Mouse (Mus musculus): ENCODE results near the gene Manbal. TPM values are rescaled to one million over a fixed set of nuclear protein-coding genes. Genes with fewer than 3 reads are reported as not detected.
A peak's percentile ranks its signal among the peaks of the same experiment; 100 is the strongest.

Manbal gene
- polyA plus RNA-seq, 1 experiment from 2014 or later = 68.4 TPM

DNA sequence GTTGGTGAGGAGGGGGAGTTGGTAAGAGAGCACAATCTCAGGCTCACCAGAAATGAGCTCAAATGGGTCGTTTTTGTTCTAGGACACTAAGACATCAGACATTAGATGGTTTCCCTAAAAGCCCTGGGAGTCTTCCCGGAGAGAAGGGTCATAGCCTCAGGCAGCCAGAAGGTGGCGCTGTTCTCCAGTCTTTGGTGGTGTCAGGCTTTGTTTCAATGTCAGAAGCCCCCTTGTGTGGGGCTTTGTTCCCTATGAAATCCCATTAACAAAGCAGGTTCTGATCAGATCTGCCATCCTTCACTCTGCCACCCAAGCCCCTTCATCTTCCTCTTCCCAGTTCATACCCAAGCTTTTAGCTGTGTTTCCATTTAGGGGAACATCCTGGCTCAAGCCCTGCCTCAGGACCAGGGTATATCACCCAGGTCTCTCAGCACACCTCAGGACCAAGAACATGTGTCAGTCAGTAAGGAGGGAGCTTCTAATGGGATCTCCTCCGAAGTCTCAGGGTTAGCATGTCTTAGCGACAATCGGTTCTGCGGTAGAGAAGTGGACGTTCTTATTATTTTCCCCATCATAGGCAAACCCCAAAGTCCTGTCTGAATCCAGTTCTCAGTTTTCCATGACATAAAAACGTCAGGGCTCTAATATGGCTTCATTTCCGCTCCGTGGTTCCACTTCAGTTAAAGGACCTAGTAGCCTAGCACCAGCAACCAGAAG lies 25.7 kb upstream of the Manbal start:
- no peaks in the 10 kb centered on the region for H3K9me3 ChIP-seq
- H3K27me3 ChIP-seq (replicated peaks) = no peaks in the 10 kb centered on the region
- H3K27ac ChIP-seq = no peak overlapping the region
- H3K36me3 ChIP-seq = no peaks in the 10 kb centered on the region
- no peak for ATAC-seq
- H3K4me2 ChIP-seq (replicated peaks) = no peak overlapping the region
- 46% methylated on average over 11 of the region's 11 CpGs for WGBS
- H3K9ac ChIP-seq = no peak overlapping the region
- peaks cover 9% of the 10 kb centered on the region; the same call in 1 of the 2 replicates for H3K4me1 ChIP-seq (replicated peaks)
- H3K4me3 ChIP-seq (replicated peaks) = no peak overlapping the region

DNA sequence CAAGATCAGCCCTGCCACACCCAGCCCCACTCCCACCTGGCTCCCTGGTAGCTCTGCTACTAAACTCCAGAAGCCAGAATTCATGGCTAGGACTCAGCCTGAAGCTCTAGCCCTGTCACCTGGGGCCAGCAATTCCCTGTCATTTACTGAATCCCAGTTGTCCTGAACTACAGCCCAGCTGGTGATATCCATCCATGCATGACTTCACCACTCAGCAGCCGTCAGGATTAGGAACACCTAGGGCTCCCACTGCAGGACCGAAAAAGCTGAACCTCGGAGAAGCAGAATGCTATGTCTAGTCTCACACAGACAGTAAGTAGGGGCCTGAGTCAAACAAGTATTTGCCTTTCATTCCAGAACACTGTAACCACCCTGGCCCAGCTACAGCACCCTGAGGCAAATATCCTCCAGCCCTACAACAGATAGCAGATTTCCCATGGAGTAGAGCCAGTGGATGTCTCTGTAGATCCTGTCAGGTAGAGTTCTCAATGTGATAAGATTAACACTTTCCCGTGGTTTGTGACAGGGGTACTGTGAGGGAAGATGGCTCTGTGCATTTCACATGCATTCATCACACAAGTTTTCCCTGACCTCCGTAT lies 25.0 kb upstream of the Manbal start:
- H3K27me3 ChIP-seq (replicated peaks) = no peaks in the 10 kb centered on the region
- peaks cover 9% of the 10 kb centered on the region; the same call in 1 of the 2 replicates for H3K4me1 ChIP-seq (replicated peaks)
- H3K9ac ChIP-seq = no peak overlapping the region
- H3K4me3 ChIP-seq (replicated peaks) = no peak overlapping the region
- no peak for ATAC-seq
- no peak overlapping the region for H3K27ac ChIP-seq
- no peaks in the 10 kb centered on the region for H3K36me3 ChIP-seq
- no peak overlapping the region for H3K4me2 ChIP-seq (replicated peaks)
- 58% methylated on average over 5 of the region's 5 CpGs for WGBS
- no peaks in the 10 kb centered on the region for H3K9me3 ChIP-seq

DNA sequence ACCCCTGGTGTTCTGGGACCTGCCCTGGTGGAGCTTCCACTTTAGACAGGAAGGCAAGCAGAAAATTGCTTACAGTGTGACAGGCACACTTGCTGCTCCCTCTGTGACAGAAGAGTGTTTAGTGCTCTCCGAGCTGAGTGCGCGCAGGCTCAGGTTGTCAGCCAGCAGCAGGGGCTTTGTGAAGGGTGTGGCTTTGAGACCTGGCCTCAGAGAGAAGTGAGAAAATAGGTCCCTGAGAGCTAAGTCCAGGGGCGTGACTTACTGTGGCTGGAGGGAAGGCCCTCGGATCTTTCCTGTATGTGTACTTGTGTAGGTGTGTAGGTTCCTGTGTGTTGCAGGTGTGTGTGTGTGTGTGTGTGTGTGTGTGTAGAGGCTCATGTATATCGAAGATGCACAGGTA lies 24.1 kb upstream of the Manbal start:
- no peaks in the 10 kb centered on the region for H3K36me3 ChIP-seq
- H3K27ac ChIP-seq = no peak overlapping the region
- H3K4me2 ChIP-seq (replicated peaks) = no peak overlapping the region
- H3K9ac ChIP-seq = no peak overlapping the region
- H3K9me3 ChIP-seq = no peaks in the 10 kb centered on the region
- peaks cover 16% of the 10 kb centered on the region; the same call in 1 of the 2 replicates for H3K4me1 ChIP-seq (replicated peaks)
- no peaks in the 10 kb centered on the region for H3K27me3 ChIP-seq (replicated peaks)
- 57% methylated on average over 6 of the region's 6 CpGs for WGBS
- H3K4me3 ChIP-seq (replicated peaks) = no peak overlapping the region
- ATAC-seq = peak; percentile 77

DNA sequence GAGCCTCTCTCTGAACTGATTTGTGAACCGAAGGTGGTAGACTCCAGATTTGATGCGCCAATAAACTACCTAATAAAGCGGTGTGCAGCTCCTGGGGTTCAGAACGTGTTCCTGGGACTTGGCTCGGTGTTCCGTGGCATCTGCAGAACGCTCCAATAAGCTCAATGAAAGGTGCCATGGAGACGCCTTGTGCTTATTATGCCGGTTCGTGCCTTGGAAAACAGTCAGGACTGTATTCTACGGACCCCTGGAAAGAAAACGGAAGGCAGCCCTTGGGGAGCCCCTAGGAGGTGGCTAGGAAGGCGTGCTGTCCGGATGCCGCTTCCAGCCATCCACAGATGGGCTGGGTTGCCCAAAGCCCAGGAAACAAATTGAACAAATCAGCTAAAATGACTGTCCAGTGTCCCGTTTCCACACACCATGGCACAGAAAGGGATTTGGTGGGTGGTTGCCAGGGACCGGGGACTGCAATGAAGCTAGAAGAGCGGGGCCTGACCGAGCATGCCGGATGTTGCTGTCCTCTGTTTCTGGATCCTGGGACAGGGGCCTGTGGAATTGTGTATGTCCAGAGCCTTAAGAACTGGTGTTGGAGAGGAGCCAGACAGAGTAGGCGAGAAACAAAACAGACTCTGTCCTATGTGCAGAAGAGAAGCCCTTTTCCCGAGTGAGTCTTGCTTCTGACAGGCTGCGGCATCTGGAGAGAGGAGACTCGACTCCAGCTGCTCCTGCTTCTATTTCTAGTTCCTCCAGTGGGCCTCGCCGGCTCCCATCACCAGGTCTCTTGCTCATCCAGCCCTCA lies 19.8 kb upstream of the Manbal start, which contains the start of gene Ghrh:
Gene Ghrh, minus strand, starts transcription at position 146 of the 799 bp plus-strand sequence.
- H3K4me3 ChIP-seq (replicated peaks) = no peak within 1 kb of the TSS
- H3K27ac ChIP-seq = peak within 1 kb of the TSS; percentile 82
- peak; percentile 60 for ATAC-seq
- WGBS = 63% methylated on average over 26 of the region's 26 CpGs
- 0 out of 2 replicates have a peak within 1 kb of the TSS, but pooled peaks have one; percentile 26 for H3K4me2 ChIP-seq (replicated peaks)
- H3K9ac ChIP-seq = no peak within 1 kb of the TSS
- no peaks in the 10 kb centered on the region for H3K9me3 ChIP-seq
- peaks cover 16% of the 10 kb centered on the region for H3K4me1 ChIP-seq (replicated peaks)
- H3K36me3 ChIP-seq = no peaks in the 10 kb centered on the region
- H3K27me3 ChIP-seq (replicated peaks) = no peaks in the 10 kb centered on the region

DNA sequence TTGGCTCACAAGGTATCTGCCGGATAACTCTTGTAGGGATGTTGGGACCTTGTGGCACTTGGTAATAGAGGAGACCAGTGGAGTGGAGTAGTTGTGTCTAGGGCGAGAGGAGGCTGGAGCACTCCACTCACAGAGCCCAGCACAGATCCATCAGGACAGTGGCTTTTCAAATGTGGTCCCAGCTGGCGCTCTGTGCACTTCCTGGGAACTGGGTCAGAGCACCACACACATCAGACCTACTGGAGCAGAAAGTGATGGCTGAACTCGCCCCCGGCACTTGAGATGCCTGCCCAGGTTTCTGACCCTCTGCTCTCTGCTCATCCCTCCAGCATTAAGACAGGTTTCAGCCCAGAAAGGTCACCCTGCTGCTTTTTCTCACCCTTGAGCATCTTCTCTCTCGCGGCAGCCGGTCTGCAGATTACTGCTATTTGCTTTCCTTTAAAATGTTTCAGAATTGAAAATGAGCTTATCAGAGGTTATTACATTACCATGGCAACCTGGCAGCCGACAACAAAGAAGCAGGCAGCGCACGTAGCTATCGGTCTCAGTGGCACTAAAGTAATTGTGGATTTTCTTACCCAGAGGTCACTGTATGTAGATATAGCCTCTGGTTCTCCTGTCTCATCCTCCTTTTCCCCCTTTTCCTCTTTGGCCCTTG lies 18.1 kb upstream of the Manbal start:
- H3K4me3 ChIP-seq (replicated peaks) = no peak overlapping the region
- H3K9ac ChIP-seq = 0 out of 2 replicates have a peak overlapping the region, but pooled peaks have one; percentile 23
- H3K4me1 ChIP-seq (replicated peaks) = peaks cover 16% of the 10 kb centered on the region; the same call in 1 of the 2 replicates
- H3K9me3 ChIP-seq = no peaks in the 10 kb centered on the region
- H3K4me2 ChIP-seq (replicated peaks) = no peak overlapping the region
- 0 out of 2 replicates have a peak, but pooled peaks have one; percentile 35 for ATAC-seq
- WGBS = 54% methylated on average over 12 of the region's 12 CpGs
- H3K36me3 ChIP-seq = no peaks in the 10 kb centered on the region
- peak overlapping the region; percentile 66 for H3K27ac ChIP-seq
- no peaks in the 10 kb centered on the region for H3K27me3 ChIP-seq (replicated peaks)

DNA sequence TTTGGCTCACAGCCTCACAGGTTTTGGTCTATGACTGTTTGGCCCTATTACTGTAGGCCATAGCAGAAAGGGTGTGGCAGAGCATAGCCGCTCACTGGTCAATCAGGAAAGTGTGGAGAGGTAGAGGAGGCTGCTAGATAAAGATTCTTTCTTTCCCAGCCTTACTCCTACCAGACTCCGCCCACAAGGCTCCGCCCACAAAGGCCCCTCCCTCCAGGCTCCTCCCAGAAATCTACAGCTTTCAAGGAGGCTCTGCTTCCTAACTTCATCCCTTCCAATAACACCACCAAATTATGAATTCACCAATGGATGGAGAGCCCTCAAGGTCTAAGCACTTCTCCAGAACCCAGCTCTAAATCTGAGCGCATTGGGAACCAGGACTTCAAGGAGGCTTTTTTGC lies 14.2 kb upstream of the Manbal start:
- no peaks in the 10 kb centered on the region for H3K27me3 ChIP-seq (replicated peaks)
- peaks cover 9% of the 10 kb centered on the region; the same call in 1 of the 2 replicates for H3K4me1 ChIP-seq (replicated peaks)
- WGBS = 71% methylated on average over 4 of the region's 4 CpGs
- no peak overlapping the region for H3K9ac ChIP-seq
- no peaks in the 10 kb centered on the region for H3K9me3 ChIP-seq
- H3K36me3 ChIP-seq = no peaks in the 10 kb centered on the region
- no peak overlapping the region for H3K27ac ChIP-seq
- no peak overlapping the region for H3K4me2 ChIP-seq (replicated peaks)
- no peak overlapping the region for H3K4me3 ChIP-seq (replicated peaks)
- no peak for ATAC-seq

DNA sequence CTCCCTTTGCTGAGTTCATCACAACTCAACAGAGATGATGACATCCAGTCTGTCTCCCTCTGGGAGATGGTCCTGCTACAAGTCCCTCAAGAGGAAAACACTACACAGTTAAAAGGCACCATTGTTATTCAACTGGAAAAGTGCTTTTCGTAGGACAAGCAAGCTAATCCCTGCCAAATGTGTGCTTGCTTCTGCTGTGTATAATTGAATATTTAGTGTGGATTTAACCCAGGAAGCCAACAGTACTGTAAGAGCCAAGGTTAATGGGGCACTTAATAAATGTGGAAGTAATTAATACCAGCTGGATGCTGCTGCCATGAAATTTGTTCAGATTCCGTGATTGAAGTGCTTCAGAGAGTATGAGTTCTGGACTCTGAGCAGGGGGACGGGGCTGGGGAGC lies 13.3 kb upstream of the Manbal start:
- no peak for ATAC-seq
- H3K9me3 ChIP-seq = no peaks in the 10 kb centered on the region
- no peak overlapping the region for H3K27ac ChIP-seq
- no peaks in the 10 kb centered on the region for H3K27me3 ChIP-seq (replicated peaks)
- 74% methylated on average over 3 of the region's 3 CpGs for WGBS
- no peak overlapping the region for H3K4me3 ChIP-seq (replicated peaks)
- H3K4me2 ChIP-seq (replicated peaks) = no peak overlapping the region
- peaks cover 5% of the 10 kb centered on the region; the same call in 1 of the 2 replicates for H3K4me1 ChIP-seq (replicated peaks)
- H3K36me3 ChIP-seq = no peaks in the 10 kb centered on the region
- H3K9ac ChIP-seq = no peak overlapping the region

DNA sequence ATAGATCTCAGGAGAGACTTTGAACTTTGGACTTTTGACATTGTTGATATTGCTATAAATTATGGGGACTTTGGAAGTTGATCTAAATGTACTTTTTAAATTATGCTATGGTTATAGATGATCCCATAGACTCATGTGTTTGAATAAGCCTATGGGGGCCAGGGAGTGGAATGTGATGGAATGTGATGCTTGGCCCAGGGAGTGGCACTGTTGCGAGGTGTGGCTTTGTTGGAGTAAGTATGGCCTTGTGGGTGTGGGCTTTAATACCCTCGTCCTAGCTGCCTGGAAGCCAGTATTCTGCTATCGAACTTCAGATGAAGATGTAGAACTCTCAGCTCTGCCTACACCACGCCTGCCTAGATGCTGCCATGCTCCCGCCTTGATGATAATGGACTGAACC lies 7.4 kb upstream of the Manbal start:
- Histone ChIP-seq H3K4me1 (replicated peaks) (0 out of 2 replicates have a peak, but pooled peaks cover 2% of the 10 kb centered on the region), H3K36me3 (no peaks in the 10 kb centered on the region), H3K4me3 (replicated peaks) (no peak overlapping the region), H3K9me3 (no peaks in the 10 kb centered on the region), H3K27me3 (replicated peaks) (no peaks in the 10 kb centered on the region), H3K9ac (no peak overlapping the region), H3K27ac (no peak overlapping the region), H3K4me2 (replicated peaks) (no peak overlapping the region)
- 66% methylated on average over 5 of the region's 5 CpGs for WGBS
- peak; percentile 68; the same call in 1 of the 2 replicates for ATAC-seq

DNA sequence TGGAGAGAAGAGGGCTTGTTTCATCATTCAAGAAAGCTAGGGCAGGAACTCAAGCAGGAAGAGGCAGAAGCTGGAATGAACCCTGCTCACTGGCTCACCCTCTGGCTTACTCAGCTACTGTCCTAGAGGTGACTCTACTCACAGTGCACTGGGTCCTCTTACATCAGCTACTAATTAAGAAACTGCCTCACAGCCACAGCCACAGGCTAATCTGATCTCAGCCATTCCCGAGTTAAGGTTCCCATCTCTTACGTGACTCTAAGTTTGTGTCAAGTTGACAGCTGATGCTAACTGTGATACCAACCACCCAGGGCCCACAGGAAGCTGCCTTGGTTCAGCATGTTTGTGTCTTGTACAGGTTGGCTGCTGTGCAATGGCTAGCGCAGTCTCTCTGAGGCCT lies 4.4 kb upstream of the Manbal start:
- no peak overlapping the region for H3K9ac ChIP-seq
- H3K9me3 ChIP-seq = no peaks in the 10 kb centered on the region
- ATAC-seq = no peak
- H3K4me1 ChIP-seq (replicated peaks) = peaks cover 2% of the 10 kb centered on the region; the same call in 1 of the 2 replicates
- H3K27ac ChIP-seq = no peak overlapping the region
- H3K36me3 ChIP-seq = no peaks in the 10 kb centered on the region
- no peak overlapping the region for H3K4me2 ChIP-seq (replicated peaks)
- H3K4me3 ChIP-seq (replicated peaks) = no peak overlapping the region
- no peaks in the 10 kb centered on the region for H3K27me3 ChIP-seq (replicated peaks)
- WGBS = 81% methylated on average over 3 of the region's 3 CpGs

DNA sequence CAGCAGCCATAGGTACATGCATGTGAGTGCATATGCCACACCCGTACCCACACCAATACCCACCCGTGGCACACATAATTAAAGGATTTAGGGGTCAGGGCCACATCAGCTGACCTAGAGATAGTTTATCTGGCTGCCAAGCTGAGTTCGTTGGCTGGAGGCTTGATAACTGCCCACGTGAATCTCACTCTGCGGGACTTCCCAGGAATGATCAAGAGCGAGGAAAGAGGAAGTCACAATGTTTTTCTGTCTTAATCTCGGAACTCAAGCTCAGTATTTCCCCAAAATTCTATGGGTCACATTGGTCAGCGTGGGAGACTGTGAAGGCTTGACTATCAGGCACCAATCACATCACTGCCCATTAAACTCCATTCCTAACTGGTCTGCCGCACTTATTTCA lies 632 bp upstream of the Manbal start:
- Histone ChIP-seq H3K4me1 (replicated peaks) (peaks cover 12% of the 10 kb centered on the region; the same call in 1 of the 2 replicates), H3K27ac (peak overlapping the region; percentile 96; the same call in 1 of the 2 replicates), H3K4me3 (replicated peaks) (peak overlapping the region; percentile 77; the same call in 1 of the 2 replicates), H3K9ac (no peak overlapping the region), H3K9me3 (no peaks in the 10 kb centered on the region), H3K36me3 (no peaks in the 10 kb centered on the region), H3K27me3 (replicated peaks) (no peaks in the 10 kb centered on the region), H3K4me2 (replicated peaks) (peak overlapping the region; percentile 77)
- ATAC-seq = no peak
- 69% methylated on average over 9 of the region's 9 CpGs for WGBS

DNA sequence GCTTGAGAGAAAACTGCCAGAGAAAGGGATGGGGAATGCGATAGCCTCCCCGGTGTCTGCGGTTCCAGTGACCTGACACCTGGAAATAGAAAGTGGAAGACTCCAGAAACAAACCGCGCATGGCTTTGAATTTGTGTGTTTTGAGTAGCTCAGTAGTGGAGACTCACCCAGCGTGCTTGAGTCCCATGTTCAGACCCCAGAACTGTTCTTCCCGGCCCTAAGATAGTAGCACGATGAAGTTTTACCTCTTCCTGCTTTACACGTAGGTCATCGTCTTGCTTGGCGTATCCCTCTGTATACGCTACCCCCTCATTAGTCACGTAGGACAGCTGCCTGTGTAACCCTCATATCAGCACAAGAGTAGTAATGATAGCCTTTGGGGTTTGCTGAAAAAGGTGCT lies 597 bp downstream of the Manbal start:
- H3K4me3 ChIP-seq (replicated peaks) = peak overlapping the region; percentile 77
- no peaks in the 10 kb centered on the region for H3K36me3 ChIP-seq
- peak overlapping the region; percentile 77 for H3K4me2 ChIP-seq (replicated peaks)
- peak overlapping the region; percentile 91 for H3K9ac ChIP-seq
- H3K27ac ChIP-seq = peak overlapping the region; percentile 96
- ATAC-seq = peak; percentile 41
- H3K9me3 ChIP-seq = no peaks in the 10 kb centered on the region
- WGBS = 2% methylated on average over 13 of the region's 13 CpGs
- peaks cover 20% of the 10 kb centered on the region for H3K4me1 ChIP-seq (replicated peaks)
- H3K27me3 ChIP-seq (replicated peaks) = no peaks in the 10 kb centered on the region
